Mouse (Mus musculus) ES-E14 (cell line): ENCODE results near the gene Nt5c2. TPM values are rescaled to one million over a fixed set of nuclear protein-coding genes. Genes with fewer than 3 reads are reported as not detected.

Experiments
- DNase-seq: peaks from one replicate; pipeline ENCODE4 v3.0.0-alpha.2; 2013; ENCODE audit warnings: low read depth, low spot score
- H3K27ac ChIP-seq: 2 replicates; pipeline ENCODE4 v1.5.1; 2012; ENCODE audit warnings: low read depth, mild to moderate bottlenecking, low read length, moderate library complexity, mixed read lengths; ENCODE audit not compliant: poor library complexity, insufficient read depth, severe bottlenecking
- H3K36me3 ChIP-seq: 2 replicates; pipeline ENCODE4 v1.6.1; 2012; ENCODE audit warnings: mild to moderate bottlenecking, low read length, moderate library complexity, mixed read lengths; ENCODE audit not compliant: control insufficient read depth, poor library complexity, insufficient read depth, severe bottlenecking
- H3K4me1 ChIP-seq, 2 experiments: fragments of 150-350 bp in 1 of 2; sonication (generic) in 1 of 2; 2 replicates each; pipeline ENCODE4 v1.6.1; 2012; ENCODE audit warnings: low read length in 2 of 2, mild to moderate bottlenecking in 1 of 2, mixed read lengths in 1 of 2; ENCODE audit not compliant: control insufficient read depth in 2 of 2, insufficient read depth in 2 of 2, poor library complexity in 1 of 2
- H3K4me3 ChIP-seq, 2 experiments: fragments of 150-350 bp in 1 of 2; sonication (generic) in 1 of 2; 2 replicates each; pipeline ENCODE4 v1.5.1; 2012; ENCODE audit warnings: low read length in 2 of 2, low read depth in 1 of 2, mild to moderate bottlenecking in 1 of 2, mixed read lengths in 1 of 2; ENCODE audit not compliant: insufficient read depth in 1 of 2, poor library complexity in 1 of 2, severe bottlenecking in 1 of 2
- H3K9ac ChIP-seq: 2 replicates; pipeline ENCODE4 v1.6.1; 2012; ENCODE audit warnings: low read depth, mild to moderate bottlenecking, low read length, mixed read lengths; ENCODE audit not compliant: poor library complexity, insufficient read depth, severe bottlenecking
- H3K9me3 ChIP-seq: fragments of 150-350 bp; sonication (generic); 2 replicates; pipeline ENCODE4 v1.6.1; 2012; ENCODE audit warnings: low read depth, mild to moderate bottlenecking, low read length; ENCODE audit not compliant: control insufficient read depth, insufficient read depth
- CHD2 ChIP-seq: IDR thresholded peaks from 2 replicates; pipeline ENCODE4 v1.6.1; 2014; ENCODE audit warnings: mild to moderate bottlenecking, low read depth, low read length, inconsistent platforms
- HCFC1 ChIP-seq: IDR thresholded peaks from 2 replicates; pipeline ENCODE4 v1.6.1; 2012; ENCODE audit warnings: low read length, inconsistent platforms, borderline replicate concordance; ENCODE audit not compliant: insufficient read depth
- MAFK ChIP-seq: IDR thresholded peaks from 2 replicates; pipeline ENCODE4 v1.6.1; 2014; ENCODE audit warnings: mild to moderate bottlenecking, low read depth, low read length, inconsistent platforms; ENCODE audit not compliant: insufficient read depth
- ZC3H11A ChIP-seq: IDR thresholded peaks from 2 replicates; pipeline ENCODE4 v1.6.1; 2012; ENCODE audit warnings: low read depth, mild to moderate bottlenecking, inconsistent platforms, low read length, borderline replicate concordance
- ZNF384 ChIP-seq: IDR thresholded peaks from 2 replicates; pipeline ENCODE4 v1.6.1; 2012; ENCODE audit warnings: low read depth, low read length, inconsistent platforms
- in situ Hi-C, 2 experiments: fragments of 600-800 bp; cut with MboI; formaldehyde crosslinking; loops; one replicate each; pipeline ENCODE4 v1.15.1; 2025; ENCODE audit warnings: low sequenced_read_pairs in 2 of 2, inconsistent platforms in 1 of 2; ENCODE audit not compliant: unreplicated experiment in 2 of 2
- total RNA-seq: library from RNA; depleted of rRNA; stranded (reverse); fragments of 300-350 nt; gene quantifications from 2 replicates; pipeline ENCODE4 v1.2.3, GENCODE M21; 2012

Nt5c2 gene
- total RNA-seq, 1 experiment, result 27.0 TPM

GRCm38 (mm10) chr19:47034916-47035315 is 20.0 kb upstream of the Nt5c2 start:
- Histone ChIP-seq H3K36me3 (peaks cover 32% of the 10 kb centered on the region), H3K4me1 (no peaks in the 10 kb centered on the region), H3K9me3 (no peaks in the 10 kb centered on the region), H3K27ac (no peak overlapping the region), H3K4me3 (no peak overlapping the region), H3K9ac (no peak overlapping the region)
- TF ChIP-seq HCFC1 (no peak), CHD2 (no peak), ZC3H11A (no peak), MAFK (no peak), ZNF384 (no peak)
- in situ Hi-C loops, result no loop called here
- no peak for DNase-seq

GRCm38 (mm10) chr19:47031770-47032169 is 16.8 kb upstream of the Nt5c2 start:
- TF ChIP-seq ZC3H11A (no peak), ZNF384 (no peak)
- H3K4me1 ChIP-seq, result no peaks in the 10 kb centered on the region
- DNase-seq, result no peak
- peaks cover 14% of the 10 kb centered on the region for H3K36me3 ChIP-seq
- in situ Hi-C loops, result no loop called here
- H3K4me3 ChIP-seq, result no peak overlapping the region
- H3K27ac ChIP-seq, result no peak overlapping the region
- no peak overlapping the region for H3K9ac ChIP-seq
- no peaks in the 10 kb centered on the region for H3K9me3 ChIP-seq

- in situ Hi-C loops, result no loop called here
- Histone ChIP-seq H3K9ac (no peak overlapping the region), H3K36me3 (peaks cover 15% of the 10 kb centered on the region), H3K9me3 (no peaks in the 10 kb centered on the region), H3K27ac (no peak overlapping the region), H3K4me3 (no peak overlapping the region), H3K4me1 (peaks cover 0 to 2% of the 10 kb centered on the region in 2 experiments; a peak in 1 of 4 replicates)
- TF ChIP-seq ZC3H11A (no peak), HCFC1 (no peak), CHD2 (no peak), ZNF384 (no peak), MAFK (no peak)
- DNase-seq, result no peak
Observed at GRCm38 (mm10) chr19:47029796-47030195, 14.8 kb upstream of the Nt5c2 start.

GRCm38 (mm10) chr19:47026513-47026912 is 11.6 kb upstream of the Nt5c2 start:
- TF ChIP-seq ZNF384 (peak; percentile 83), ZC3H11A (no peak)
- no peak for DNase-seq
- no peak overlapping the region for H3K9ac ChIP-seq
- in situ Hi-C loops, result no loop called here
- no peak overlapping the region for H3K4me3 ChIP-seq
- peaks cover 0 to 5% of the 10 kb centered on the region in 2 experiments; a peak in 3 of 4 replicates for H3K4me1 ChIP-seq
- H3K36me3 ChIP-seq, result peaks cover 19% of the 10 kb centered on the region; the same call in 1 of the 2 replicates
- H3K9me3 ChIP-seq, result no peaks in the 10 kb centered on the region
- H3K27ac ChIP-seq, result no peak overlapping the region

- no peak for TF ChIP-seq ZC3H11A
- DNase-seq, result no peak
- H3K9me3 ChIP-seq, result no peaks in the 10 kb centered on the region
Observed at GRCm38 (mm10) chr19:47024954-47025353, 10.0 kb upstream of the Nt5c2 start.

More at GRCm38 (mm10) chr19:47024954-47025353, 10.0 kb upstream of the Nt5c2 start:
- peaks cover 2 to 5% of the 10 kb centered on the region in 2 experiments; a peak in 3 of 4 replicates for H3K4me1 ChIP-seq
- H3K36me3 ChIP-seq, result peaks cover 19% of the 10 kb centered on the region; the same call in 1 of the 2 replicates
- H3K27ac ChIP-seq, result no peak overlapping the region
- in situ Hi-C loops, result no loop called here
- no peak overlapping the region for H3K4me3 ChIP-seq
- H3K9ac ChIP-seq, result no peak overlapping the region
